Mouse (Mus musculus): ENCODE measurements at regions not wholly inside any gene's neighbourhood (a gene's known extent, or its start where the extent isn't known, plus 50 kb on each side); places are given as distances from the start of the nearest gene placed in this dataset.
"Not testable (repeated sequence)": the region's sequence is repeated elsewhere in the genome, so short reads cannot be mapped to it uniquely, and the experiment has no call there.

DNA sequence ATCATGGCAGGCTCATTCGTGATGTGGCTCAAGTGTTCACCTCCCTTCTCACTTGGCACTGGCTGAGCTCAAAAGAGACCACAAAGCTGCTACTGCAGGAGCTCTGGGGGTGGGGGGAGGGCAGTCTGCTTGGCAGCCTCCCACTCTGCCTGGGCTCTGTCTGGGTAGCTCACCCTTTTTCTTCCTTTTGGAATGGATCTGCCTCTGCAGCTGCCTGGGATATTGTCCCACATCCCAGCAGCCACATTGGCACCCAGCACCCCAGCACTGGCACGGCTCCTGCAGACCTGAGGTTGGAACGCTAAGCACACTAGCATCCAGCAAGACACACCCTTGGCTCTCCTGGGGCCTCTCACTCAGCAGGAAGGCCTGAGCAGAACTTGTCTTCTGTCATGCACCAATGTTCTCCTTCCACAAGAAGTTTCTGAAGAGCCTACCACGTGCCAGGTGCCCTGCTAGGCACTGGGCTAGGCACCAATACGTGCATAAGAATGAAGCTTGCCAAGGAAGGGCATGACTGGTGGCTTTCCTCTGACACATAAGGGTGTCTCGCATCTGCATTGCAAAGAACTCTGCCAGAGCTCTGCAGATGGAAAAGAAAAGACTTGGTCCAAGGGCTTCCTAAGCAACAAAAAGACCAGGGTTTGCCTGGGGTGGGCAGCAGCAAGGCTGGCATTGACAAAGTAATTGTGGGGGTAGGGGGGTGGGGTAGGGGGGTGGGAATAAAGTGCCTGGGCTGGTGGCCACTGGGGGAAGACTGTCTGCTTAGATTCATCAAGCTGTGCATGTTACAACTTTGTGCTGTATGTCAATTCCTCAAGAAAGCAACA lies 112.1 kb upstream of the Sipa1l1 start:
- not testable (repeated sequence) for DNase-seq (ENCODE audit: low read depth, low spot score)

DNA sequence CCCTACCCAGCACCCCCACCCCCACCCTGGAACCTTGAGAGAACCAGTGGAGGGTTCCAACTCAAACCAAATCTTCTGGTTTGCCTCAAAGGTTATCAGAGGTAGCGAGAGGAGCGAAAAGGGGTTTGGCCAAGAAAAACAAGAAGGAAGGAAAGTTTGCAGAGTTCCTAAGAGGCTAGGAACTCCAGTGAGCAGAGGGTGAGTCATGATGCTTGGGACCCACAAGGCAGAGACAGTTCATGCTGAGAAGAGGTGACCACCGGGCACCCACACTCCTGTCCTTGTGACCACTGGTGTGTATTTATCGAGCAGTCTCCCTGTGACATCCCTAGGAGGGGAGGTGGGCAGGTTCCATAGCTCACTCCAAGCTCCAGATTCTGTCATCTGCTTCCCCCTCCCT lies 104.1 kb upstream of the Sipa1l1 start:
- no peak for DNase-seq (ENCODE audit: low read depth, low spot score)

DNA sequence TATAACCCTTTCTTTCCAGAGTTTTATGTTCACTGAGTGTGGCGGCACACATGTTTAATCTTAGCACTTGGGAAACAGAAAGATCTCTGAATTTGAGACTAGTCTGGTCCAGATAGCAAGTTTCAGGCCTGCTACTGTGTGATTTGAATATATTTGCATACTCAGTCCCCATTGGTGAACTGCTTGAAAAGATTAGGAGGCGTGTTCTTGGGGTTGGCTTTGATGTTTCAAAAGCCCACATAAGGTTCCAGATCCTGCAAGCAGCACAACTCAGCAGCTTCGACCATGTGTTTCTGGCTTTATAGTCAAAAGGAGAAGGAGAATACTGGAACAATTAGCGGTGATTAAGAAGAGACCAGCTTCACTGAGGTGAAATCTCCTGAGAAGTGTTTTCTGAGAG lies 102.3 kb upstream of the Sipa1l1 start:
- DNase-seq (ENCODE audit: low read depth, low spot score): peak; percentile 9

DNA sequence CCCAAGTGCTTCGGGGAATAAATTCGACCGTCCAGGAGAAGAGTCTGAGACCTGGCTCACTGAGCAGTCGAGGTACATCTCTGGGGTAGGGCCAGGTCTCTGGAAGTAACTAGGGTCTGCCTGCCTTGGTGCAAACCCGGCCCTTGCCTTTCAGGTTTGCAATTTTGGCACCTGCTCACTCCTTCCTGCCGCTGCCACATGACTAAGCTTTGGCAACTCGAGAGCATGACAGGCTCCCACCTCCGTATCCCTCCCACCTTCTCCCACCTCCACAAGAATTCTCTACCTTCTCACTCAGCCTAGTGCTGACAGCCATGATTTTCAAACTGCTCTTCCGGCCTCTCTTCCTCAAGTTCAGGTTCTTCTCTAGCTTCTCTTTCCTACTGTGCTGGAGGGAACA lies 99.5 kb upstream of the Sipa1l1 start:
- DNase-seq (ENCODE audit: low read depth, low spot score): no peak

DNA sequence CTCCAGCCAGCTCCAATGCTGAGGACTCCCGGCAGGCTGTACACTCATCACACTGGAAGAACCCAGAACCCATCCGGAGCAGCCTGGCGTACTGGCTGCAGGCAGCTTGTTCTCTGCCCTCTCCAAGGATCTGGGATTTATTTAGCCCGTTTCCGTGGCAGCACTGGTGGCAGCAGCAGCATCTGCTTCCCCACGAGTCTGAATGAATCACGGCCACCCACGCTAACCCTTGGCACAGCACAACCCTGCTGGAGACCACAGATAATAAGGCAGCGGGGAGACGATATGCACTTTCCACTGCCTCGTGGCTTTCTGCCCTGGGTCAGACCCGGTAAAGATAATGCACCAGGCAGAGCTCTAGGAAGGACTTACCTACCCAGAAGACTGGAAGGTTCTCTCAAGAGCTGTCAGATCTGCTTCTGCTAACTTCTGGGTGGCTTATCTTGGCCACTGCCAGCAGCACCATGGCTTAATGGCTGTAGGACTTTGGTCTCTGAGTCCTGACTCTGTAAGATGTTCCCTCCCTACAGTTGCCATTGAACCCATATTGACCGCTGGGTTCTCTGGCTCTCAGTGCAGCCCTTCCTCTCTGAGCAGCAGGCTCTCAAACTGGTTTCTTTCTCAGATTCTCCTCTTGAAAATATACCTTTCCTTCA lies 96.2 kb upstream of the Sipa1l1 start:
- no peak for DNase-seq (ENCODE audit: low read depth, low spot score)

DNA sequence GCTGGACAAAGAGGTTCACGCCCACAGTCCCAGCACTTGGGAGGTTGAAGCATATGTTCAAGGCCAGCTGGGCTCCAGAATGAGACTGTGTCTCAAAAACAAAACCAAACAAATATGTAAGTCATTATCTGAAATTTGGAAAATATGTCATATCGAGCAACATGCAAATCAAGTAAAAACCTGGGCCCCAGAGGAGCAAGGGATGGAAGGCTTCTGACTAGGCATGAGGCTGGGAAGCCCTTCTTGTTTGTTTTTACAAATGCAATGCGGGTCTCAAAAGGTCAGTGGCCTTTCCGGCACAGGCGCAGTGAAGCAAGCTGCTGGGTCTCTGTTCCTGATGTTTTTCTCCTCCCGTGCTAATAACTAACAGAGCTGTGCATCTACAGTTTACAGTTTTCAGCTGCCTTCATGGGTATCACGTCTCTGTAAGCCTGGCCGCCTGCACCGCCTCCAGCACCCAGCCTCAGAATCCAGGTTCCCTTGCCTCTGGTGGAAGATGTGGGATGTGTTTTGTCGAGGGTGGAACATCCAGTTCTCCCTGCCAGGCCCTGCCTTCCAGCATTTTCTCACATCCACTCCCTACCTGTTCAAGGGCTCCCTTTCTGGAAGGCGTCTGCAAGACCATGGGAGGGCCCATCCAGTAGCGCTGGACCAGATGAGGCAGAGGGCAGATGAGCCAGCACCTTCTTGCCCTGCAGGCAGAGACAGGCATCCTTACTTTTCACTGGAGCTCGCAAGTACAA lies 93.5 kb upstream of the Sipa1l1 start:
- DNase-seq (ENCODE audit: low read depth, low spot score): no peak

- no peak for DNase-seq (ENCODE audit: low read depth, low spot score)
Observed at GRCm38 (mm10) chr12:82076766-82077165, 92.4 kb upstream of the Sipa1l1 start.

DNA sequence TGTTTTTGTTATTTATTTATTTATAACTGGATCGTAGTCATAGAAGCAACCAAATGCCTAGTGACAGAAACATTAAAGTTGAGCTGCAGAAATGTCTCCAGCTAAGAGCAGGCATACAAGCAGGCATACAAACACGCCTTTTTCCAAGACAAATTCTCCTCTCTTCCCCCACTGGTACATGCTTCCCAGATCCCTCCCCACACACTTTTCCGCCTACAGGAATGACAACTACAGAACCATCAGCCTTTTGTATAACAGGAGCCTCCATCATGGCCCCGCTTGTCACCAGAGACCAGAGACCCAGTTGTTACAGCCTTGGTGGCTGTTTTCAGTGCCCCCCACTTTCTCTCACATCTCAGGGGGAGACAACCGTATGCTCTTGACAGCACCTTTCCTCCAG lies 91.2 kb upstream of the Sipa1l1 start:
- no peak for DNase-seq (ENCODE audit: low read depth, low spot score)

- no peak for DNase-seq (ENCODE audit: low read depth, low spot score)
Observed at GRCm38 (mm10) chr12:82078740-82079139, 90.4 kb upstream of the Sipa1l1 start.

GRCm38 (mm10) chr12:82080196-82080880 lies 88.8 kb upstream of the Sipa1l1 start:
- no peak for DNase-seq (ENCODE audit: low read depth, low spot score)

- DNase-seq (ENCODE audit: low read depth, low spot score): not testable (repeated sequence)
Observed at GRCm38 (mm10) chr12:82082596-82082995, 86.5 kb upstream of the Sipa1l1 start.

DNA sequence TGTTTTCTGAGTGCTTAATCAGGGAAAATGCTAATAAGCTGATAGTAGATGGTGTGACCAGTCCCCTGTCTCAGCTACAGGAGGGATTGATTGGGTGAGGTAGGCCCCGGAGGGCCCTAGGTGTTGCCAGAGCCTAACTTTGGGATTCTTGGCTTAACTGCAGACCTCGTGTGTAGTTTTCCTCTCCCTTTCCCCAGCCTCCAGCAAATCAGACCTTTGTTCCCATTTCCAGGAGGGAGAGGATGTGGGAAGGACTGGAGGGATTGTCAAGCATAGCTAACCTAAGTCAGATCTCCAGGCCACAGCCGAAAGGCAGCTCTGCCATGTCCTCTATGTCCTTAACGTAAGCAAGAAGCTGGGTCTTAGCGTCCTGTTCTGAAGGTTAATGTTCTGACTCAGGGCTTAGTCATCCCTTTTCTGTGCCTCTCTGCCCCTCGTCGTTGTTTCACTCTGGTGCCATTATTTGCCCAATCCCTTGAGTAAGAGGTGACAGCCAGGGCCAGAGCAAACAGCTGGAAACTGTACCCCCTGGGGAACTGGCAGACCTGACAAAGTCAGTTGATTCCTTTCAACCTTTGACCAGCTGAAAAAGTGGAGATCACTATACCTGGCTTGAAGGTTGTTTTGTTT lies 83.2 kb upstream of the Sipa1l1 start:
- DNase-seq (ENCODE audit: low read depth, low spot score): no peak

DNA sequence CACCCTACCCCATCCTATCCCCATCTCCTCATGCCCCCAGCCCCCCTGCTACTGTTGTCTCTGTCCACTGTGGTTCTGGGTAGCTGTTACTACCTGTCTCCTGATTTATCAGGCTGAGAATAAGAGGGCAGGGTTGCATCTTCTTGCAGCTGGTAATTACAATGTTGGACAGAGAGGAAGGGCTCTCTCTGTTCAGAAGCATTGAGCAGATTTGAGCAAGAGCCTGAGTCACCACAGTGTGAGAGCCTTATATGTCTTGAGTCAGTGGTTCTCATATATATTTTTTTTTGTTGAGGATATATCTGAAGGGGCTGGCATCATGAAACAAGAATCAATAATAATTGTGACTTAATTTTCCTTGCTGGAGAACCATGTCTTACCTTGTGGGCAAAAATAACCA lies 82.7 kb upstream of the Sipa1l1 start:
- DNase-seq (ENCODE audit: low read depth, low spot score): no peak

DNA sequence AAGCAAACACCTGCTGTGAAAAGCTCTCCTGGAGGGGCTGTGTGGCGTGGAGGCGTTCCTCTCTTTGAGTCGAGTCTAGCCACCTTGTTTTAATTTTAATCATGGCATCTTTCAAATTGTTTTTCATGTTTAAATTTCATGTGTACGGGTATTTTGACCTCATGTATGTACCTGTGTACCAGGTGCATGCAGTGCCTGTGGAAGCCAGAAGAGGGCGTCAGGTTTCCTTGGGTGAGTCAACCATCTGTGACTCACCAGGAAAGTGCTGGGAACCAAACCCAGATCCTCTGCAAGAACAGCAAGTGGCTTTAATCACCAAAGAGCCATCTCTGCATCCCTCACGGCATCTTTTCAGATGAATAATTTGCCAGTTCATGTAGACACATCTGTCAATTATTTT lies 79.8 kb upstream of the Sipa1l1 start:
- DNase-seq (ENCODE audit: low read depth, low spot score): no peak

DNA sequence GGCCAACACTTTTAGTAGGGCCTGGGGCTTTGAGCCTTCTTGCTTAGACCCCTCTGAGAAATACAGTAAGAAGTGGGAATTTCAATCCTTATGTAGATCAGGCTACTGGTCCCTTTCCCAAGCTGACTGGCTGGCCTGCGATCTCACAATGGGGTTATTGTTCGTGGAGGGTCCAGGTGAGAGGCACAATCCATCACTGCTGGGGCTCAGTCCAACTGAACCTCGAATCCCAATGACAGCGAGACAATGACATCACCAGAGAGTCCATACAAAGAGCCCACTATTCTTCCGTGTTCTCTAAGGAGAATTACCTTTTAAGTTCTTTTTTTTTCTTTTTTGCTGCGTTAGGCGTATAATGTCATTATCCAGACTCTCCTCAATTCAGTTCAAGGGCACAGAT lies 75.8 kb upstream of the Sipa1l1 start:
- no peak for DNase-seq (ENCODE audit: low read depth, low spot score)

- no peak for DNase-seq (ENCODE audit: low read depth, low spot score)
Observed at GRCm38 (mm10) chr12:82095396-82095795, 73.7 kb upstream of the Sipa1l1 start.

DNA sequence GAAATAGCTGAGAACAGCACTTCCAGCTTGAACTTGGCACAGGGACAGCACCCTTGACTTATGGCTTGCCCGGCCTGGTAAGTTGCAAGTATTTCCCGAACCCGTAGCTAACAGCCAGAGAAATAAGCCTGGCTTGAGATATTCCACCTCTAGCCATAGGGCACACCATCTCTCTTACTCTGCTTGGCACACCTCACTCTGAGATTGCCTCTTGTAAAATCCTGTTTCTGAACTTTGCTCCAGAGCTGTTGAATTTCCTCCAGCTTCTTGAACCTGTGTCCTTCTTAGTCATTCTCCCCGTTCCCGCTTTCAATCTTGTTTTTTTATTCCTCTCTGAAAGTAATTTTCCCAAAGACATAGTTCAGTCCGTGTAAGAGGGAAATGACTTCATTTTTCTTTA lies 72.0 kb upstream of the Sipa1l1 start:
- DNase-seq (ENCODE audit: low read depth, low spot score): no peak

DNA sequence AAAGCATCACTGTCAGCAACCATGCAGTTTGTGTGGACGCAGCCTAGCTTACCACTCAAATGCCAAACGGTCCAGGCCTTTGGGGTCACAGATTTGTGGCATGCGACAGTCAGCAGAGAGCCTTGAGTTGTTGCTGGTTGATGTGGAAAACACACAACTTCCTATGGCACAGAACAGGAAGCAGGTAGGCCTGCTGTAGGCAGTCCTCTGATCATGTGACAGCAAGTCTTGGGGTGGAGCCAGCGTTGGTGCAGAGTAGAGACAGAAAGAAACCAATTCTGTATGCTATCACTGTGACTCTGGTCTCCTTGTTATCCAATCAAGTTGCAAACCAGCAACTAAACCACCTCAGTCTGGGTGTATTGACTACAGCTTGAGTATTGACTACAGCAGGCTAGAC lies 71.5 kb upstream of the Sipa1l1 start:
- DNase-seq (ENCODE audit: low read depth, low spot score): peak; percentile 30

- DNase-seq (ENCODE audit: low read depth, low spot score): no peak
Observed at GRCm38 (mm10) chr12:82104211-82104610, 64.9 kb upstream of the Sipa1l1 start.

DNA sequence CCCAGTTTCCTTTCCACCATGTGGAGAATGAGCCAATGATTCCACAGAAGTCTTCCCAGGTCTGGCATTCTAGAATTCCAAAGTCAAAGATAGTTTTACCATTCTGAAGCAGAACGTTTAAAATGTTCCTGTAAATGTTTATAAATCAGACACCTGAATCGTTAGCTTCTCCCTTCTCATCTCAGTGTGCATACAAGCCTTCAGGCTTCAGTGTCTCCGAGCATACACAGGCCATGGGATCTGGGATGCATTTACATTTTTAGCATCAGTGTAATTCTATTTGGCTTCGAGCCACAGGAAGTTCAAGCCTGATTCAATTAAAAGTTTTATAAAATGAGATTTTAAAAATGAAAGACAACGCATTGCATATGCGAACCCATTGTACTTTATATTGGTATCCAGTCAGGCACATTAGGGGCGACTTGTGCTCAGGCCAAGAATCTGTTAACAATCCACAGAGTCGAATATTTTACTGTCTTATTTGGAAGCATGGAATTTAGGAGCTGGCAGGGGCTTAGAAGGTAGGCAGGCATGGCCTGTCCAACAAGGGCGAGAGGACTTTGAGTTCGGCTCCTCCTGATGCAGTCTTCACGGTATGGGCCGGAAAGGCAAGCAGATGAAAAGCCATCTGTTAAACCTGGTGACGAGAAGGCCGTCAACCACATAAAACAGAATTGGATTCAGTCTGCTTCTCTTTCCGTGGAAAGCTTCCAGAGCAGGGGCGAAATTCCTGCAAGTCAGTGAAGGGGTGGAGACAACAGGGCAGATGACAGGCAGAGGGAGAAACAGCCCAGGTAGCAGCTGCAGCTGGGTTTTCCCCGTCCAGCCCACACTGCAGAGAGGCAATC lies 63.7 kb upstream of the Sipa1l1 start:
- DNase-seq (ENCODE audit: low read depth, low spot score): no peak

GRCm38 (mm10) chr12:82115766-82116165 lies 53.4 kb upstream of the Sipa1l1 start:
- no peak for DNase-seq (ENCODE audit: low read depth, low spot score)

Measured in CD4-positive helper T cell, adult 2 months (primary cell).